Mouse (Mus musculus): ENCODE data around the gene Shkbp1. TPM values are rescaled to one million over a fixed set of nuclear protein-coding genes. Genes with fewer than 3 reads are reported as not detected.

Gene Shkbp1
- total RNA-seq, 2 experiments from 2014 or later, result 21.7 to 31.2 TPM

DNA sequence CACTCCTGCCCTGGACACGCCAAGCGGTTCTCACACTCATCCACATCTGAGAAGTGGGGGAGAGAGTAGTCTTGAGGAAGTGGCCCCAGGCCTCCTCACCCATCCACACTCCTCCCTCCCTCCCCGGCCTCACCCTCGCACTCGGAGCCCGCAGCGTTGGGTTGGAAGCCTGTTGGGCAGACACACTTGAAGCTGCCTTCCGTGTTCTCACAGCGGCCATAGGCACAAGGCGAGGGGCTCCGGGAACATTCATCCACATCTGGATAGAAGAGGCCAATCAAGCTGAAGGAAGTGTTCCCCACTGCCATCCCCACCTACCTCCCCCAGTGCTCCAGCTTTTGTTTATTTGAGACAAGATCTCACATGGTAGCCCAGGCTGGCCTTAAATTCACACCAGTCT is 31.7 kb downstream of the Shkbp1 start:
- intact Hi-C loops (cut with DNase I), result no loop called here

DNA sequence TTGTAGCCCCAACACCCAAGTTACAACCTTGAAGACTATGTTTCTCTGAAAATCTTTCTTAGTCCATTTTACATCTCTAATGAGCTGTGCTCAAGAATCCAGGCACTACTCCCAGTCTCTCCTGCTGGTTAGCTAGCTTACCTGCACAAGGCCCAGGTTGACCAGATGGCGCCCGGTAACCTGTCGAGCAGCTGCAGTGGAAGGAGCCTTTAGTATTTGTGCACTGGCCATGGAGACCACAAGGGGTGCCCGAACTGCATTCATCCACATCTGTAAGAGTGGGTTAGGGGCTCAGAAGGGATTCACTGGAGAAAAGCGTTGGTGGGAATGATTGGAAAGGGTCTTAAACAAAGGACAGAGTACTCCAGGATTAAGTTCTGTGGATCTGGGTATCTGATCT is 32.8 kb downstream of the Shkbp1 start:
- no peak for DNase-seq (ENCODE audit: low spot score in 2 of 2)
- intact Hi-C loops (cut with DNase I), result no loop called here

More for the DNA sequence above, 31.7 kb downstream of the Shkbp1 start:
- no peak for DNase-seq (ENCODE audit: low spot score in 2 of 2)

DNA sequence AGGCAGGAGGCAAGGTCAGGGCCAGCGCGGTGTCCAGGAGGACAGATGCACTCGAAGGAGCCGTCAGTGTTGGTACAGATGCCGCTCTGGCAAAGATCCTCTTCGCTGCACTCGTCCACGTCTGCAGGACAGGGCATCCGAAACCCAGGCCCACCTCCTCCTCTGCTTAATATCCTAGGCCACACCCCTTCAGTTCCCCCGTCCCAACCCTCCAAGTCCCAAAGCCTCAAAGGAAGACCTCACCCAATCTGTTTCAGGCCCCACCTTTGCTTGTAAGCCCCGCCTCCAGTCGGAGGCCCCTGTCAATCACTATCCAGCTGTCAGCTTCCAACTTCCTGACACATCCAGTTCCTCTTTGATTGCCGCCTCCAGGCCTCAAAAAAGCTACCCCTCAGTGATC is 33.5 kb downstream of the Shkbp1 start:
- intact Hi-C loops (cut with DNase I), result no loop called here
- DNase-seq (ENCODE audit: low spot score in 2 of 2), result no peak

DNA sequence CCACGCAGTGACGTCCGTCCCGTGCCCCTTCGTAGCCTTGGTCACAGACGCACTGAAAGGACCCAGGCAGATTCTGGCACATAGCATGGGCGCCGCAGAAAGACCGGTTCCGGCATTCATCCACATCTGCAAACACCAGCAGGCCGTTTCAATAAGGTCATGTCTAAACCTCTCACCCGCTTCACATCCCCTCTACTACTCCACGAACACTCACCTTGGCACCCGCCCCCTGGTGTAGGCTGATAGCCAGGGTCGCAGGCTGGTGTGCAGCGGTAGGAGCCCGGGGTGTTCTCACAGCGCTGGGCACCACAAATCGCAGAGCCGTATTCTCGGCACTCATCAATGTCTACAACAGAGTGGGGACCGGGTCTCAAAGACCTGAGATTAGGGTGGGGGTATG is 36.4 kb downstream of the Shkbp1 start:
- no peak for DNase-seq (ENCODE audit: low spot score in 2 of 2)
- intact Hi-C loops (cut with DNase I), result no loop called here

DNA sequence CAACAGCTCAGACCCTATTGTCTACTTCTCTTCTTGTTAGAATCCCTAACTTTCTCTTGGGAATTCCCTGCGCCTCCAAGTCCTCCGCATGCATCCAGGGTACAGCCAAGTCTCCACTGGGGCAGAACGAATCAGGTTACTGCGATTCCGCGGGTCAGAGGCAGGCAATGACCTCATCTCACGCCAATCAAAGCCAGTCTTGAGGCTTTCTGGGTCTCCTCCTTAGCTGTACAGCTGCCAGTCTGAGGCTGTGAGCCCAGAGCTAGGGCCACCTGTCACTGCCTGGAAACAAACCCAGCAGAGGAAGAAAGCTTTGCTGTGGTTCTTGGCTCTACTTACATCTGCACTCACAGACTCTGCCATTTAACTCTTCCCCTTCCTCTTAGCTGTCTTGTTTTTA is 39.9 kb downstream of the Shkbp1 start:
- no peak for DNase-seq (ENCODE audit: low spot score in 2 of 2)
- intact Hi-C loops (cut with DNase I), result no loop called here

DNA sequence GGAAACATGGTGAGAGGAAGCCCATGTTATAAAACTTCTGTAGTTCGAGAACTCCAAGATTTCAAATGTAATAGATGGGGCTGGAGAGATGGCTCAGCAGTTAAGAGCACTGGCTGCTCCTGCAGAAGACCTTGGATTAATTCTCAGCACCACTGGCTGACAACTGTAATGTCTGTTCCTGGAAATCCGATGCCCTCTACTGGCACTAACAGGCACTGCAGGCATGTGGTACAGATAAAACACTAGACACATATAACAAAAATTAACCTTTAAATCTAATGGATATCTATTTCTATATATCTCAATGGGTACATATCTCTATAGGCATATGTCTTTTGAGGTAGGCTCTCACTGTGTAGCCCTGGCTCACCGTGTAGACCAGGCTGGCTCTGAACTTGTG is 41.4 kb downstream of the Shkbp1 start:
- DNase-seq (ENCODE audit: low spot score in 2 of 2), result no peak

DNA sequence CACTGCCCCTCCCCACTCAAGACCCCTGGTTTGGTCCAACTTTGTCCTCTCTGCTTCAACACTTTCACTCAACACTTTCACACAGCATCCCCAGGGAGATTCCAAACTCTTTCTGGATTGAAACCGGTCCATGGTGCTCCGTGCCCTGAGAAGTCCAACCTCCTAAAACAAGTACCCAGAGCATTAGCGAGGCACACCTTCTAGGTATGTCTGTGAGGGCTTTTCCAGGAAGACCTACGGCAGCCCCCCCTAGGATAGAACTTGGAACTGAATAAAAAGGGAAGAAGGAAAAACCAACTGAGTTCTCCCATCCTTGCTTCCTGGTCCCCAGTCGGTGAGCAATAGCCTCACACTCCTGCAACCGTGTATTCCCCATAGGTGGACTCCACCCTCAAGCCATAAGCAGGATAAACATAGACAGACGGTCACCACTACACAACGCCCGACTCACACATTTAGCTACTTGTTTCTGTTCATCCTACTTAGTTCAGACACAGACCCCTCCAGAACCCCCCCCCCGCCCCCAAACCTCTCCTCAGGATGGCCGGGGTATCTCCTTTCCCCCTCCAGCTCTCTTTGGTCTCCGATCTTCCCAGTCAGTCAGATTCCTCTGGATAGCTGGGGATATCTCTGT is 44.1 kb downstream of the Shkbp1 start:
- intact Hi-C loops (cut with DNase I), result no loop called here
- no peak for DNase-seq (ENCODE audit: low spot score in 2 of 2)

More for the DNA sequence above, 41.4 kb downstream of the Shkbp1 start:
- intact Hi-C loops (cut with DNase I), result no loop called here

DNA sequence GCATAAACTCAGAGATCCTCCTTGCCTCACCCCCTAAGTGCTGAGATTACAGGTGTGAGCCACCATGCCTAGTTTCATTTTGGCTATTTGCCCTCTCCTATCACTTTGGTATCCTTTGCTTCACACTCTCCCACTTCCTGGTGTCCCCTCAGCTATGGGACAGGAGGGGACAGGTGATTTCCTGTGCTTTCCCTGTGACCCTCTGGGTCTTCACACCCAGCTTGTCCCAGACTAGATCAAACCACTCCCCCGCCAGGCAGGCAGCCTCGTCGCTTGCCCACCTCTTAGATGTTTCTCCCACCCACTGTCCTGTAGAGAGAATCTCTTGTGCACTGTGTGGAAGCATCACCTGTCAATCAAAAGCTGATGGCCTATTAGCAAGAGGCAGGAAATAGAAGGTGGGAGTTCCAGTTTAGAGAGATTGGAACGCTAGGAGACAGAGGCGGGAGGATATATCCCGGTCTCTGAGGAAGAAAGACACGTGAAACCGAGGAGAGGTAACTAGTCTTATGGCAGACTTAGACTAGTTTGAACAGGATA is 44.8 kb downstream of the Shkbp1 start:
- intact Hi-C loops (cut with DNase I), result no loop called here
- DNase-seq (ENCODE audit: low spot score in 2 of 2), result no peak

DNA sequence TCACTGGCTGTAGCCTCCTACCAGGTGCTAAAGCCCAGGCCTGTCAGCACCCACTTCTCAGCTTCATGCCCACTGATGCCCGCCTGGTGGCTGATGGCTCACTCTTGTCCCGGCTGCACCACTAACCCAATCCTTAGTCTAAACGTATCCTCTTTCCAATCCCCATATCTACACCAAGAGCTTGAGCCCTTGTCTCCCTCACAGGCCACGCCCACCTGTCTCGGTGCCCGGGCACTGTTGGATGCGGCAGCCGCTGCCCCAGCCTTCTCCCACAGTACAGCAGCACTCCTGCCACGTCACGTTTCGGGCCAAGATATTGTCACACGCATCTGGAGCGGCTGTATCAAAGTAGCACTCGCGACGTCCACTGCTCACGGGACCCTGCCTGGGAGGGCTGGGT is 45.5 kb downstream of the Shkbp1 start:
- no peak for DNase-seq (ENCODE audit: low spot score in 2 of 2)
- intact Hi-C loops (cut with DNase I), result no loop called here

DNA sequence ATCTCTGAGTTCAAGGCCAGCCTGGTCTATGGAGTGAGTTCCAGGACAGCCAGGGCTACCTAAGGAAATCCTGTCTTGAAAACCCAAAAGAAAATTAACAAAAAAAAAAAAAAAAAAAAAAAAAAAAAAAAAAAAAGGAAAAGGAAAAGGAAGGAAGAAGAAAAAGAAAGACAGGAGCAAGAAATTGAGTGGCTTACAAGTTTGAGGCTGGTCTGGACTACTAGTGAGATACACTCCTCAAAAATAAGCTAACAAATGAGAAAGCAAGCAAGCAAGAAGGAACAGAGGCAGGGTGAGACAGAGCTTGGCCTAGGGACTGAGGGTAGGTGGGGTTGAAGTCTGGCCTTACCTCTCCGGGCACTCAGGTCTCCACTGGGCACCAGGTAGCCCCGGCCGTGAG is 46.0 kb downstream of the Shkbp1 start:
- intact Hi-C loops (cut with DNase I), result no loop called here
- DNase-seq (ENCODE audit: low spot score in 2 of 2), result no peak

DNA sequence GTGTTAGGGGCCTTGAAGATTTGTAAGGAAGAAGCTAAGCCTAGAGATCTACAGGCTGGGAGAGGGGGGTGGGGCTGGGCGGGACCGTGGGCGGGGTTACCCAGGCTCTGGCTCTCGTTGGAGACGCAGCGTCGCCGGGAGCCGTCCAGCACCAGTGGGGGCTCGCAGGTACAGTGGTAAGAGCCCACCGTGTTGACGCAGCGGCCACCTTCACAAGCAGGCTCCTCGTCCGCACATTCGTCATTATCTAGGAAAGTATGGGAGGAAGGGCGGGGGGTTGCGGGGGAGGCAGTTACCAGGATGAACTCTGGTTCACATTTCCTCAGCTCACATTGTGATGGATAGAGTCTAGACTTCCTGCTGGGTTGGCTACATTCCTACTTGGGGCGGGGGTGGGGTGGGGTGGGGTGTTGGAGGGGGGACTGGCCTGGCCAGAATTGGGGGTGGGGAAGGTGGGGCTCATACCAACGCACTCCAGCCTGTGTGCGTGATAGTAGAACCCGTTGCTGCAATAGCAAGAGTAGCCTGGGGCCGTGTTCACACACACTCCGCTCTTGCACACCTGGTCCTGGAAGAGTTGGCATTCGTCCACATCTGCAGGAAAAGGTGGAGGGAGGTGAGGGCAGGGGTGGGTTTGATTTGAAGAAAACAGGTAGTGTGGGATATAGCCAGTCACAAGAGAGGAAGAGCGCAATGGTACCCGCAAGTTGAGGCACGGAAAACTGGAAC is 46.8 kb downstream of the Shkbp1 start:
- intact Hi-C loops (cut with DNase I), result no loop called here
- DNase-seq (ENCODE audit: low spot score in 2 of 2), result no peak

DNA sequence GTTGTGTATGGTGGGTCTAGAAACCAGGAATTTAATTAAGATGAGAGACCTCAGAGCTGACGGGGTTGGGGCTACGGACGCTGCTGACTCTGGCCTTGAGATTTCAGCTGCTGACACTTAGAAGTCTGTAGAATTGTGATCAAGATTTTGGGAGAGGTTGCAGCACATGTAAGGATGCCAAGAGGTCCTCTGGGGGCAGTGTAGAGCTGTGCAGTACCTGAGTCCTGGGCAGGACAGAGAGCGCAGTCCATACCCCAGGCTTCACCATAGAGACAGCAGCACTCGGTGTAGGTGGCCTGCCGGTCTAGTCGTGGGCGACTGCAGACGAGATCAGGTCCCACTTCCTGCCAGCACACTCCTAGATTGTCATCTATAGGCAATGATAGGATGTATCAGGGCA is 48.3 kb downstream of the Shkbp1 start:
- intact Hi-C loops (cut with DNase I), result no loop called here
- DNase-seq (ENCODE audit: low spot score in 2 of 2), result no peak

DNA sequence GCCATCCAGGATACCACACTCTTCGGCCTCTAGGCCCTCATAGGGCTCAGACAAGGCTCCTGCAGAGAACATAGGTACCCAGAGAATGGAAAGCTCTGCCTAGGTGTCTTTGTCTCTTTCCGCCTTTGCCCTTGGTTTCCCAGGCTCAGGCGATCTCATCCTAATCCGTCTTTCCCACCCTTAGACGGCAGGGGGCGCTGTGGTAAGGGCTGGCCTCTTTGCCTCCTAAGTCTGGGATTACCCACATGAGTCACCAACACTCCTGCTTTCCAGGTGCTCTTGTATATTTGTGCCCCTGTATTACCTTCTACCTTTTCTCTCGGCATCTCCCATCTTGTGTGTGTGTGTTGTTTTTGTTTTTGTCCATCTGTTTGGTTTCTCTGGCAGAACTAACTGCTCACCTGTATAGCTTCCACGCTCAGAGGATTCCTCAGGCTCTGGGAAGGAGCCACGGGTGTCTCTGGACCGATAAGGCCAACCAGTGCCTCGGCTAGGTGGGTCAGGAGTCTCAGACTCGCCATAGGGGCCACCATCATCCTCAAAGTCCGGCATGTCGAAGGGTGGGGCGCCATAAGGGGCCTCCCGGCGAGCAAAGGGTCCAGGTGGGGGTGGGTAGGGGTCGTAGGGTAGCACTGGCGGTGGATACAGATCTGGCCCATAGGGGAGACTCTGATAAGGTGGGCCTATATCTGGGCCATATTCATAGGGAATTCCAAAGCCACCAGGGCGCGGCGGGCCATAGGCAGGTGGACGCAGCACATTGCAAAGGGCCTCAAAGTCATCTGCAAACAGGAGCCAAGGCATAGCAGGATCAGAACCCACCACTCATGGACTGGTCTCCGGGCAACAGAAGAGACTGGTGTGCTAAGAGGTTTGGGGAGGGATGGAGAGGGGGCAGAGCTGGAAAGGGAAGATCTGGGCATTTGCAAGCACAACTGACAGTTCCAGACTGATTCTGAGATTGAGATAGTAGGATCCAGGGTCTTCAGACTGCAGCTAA is 49.4 kb downstream of the Shkbp1 start:
- intact Hi-C loops (cut with DNase I), result no loop called here

DNA sequence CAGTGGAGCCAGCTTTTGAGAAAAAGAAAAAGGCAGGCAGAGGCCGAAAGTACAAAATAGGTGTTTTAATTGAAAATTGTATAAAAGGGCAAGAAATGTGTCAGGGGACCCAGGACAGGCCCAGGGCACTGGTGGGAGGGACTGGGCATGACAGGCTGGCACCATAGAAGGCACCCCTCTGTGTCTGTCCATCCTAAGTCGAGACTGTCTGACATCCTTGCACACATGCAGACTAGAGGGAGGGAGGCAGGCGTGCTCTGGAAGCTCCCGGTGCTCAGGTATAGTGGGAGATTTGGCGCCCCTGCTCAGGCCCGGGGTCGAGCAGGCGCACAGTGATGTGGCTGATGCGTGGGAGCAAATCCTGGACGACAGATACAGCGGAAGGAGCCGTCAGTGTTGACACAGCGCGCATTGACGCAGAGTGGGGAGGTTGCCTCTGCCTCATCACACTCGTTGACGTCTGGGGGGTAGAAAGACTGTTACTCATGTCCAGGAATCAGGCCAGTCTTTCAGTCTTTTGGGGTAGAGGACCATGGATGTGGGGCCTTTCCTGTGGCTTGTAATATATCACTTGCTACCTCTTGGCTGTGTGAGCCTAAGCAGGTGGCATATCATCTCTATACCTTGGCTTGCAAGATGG is 50.6 kb downstream of the Shkbp1 start:
- intact Hi-C loops (cut with DNase I), result no loop called here
- DNase-seq (ENCODE audit: low spot score in 2 of 2), result no peak

More for the DNA sequence above, 49.4 kb downstream of the Shkbp1 start:
- no peak for DNase-seq (ENCODE audit: low spot score in 2 of 2)

DNA sequence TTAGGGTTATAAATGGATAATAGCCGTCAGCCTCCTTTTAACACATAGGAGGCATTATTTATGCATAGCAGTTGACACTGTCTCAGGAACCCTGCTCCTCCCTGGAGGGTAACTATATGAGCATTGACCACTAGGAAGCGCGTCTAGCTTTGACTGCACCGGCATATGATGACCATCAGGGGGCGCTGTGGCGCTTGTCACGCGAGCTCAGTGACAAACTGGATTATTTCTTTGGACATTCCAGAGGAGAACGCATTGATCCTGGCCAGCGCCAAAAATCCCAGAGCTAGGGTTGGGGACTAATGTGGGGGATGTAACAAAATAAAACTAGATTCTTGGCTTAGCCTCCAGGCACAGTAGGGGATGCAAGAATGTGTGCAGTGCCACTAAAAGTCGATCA is 53.6 kb downstream of the Shkbp1 start:
- intact Hi-C loops (cut with DNase I), result loop anchor here (1.0 kb wide), 1 partner anchor 27 kb away; no protein-coding TSS in a partner anchor
- peak; percentile 75 to 76 for DNase-seq (ENCODE audit: low spot score in 2 of 2)

DNA sequence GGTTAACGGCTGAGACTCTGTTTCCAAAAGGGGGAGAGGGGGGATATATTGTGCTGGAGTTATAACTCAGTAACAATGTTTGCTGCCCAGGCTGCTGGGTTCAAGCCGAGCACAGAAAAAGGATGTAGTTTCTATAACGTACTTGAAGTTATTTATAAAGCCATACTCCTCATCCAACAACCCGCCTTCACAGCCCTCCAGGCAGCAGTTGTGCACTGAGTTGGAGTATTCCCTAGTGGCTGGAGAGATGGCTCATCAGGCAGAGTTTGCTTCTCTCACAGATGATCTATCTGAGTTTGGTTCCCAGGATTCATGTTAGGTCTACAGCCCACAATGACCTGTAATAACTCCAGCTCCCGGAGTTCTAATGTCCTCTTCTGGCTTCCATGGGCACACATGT is 55.0 kb downstream of the Shkbp1 start:
- peak in 1 of 2 experiments; percentile 71 for DNase-seq (ENCODE audit: low spot score in 2 of 2)
- intact Hi-C loops (cut with DNase I), result no loop called here

DNA sequence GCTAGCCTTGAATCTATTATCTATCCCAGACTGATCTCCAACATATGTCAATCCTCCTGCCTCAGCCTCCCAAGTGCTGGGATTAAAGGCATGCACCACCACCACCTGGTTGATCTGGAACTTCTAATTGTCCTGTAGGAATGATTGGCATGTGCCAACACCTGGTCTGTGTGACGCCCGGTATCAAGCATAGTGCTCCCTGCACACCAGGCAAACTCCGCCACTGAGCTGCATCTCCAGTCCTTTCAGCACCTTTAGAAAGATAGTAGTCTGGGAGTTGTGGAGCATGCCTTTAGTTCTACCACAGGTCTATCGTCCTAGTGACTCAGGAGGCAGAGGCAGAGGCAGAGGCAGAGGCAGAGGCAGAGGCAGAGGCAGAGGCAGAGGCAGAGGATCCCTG is 55.5 kb downstream of the Shkbp1 start:
- no peak for DNase-seq (ENCODE audit: low spot score in 2 of 2)
- intact Hi-C loops (cut with DNase I), result no loop called here

DNA sequence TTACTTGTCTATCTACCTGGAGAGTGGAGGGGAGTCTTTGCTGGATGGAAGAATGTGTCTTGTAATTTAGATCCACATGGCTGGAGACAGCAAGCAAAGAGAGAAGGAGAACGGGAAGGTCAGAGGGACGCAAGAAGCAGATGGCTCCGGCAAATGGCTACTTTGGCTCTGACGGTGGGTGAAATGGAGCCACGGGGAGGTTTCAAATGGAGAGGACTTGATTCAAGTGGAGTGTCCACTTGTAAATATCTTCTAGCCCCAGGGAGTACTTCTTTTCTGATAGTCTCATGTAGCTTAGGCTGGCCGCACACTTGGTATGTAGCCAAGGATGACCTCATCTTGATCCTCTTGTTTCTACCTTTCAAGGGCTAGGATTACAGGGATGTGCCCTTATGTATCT is 57.0 kb downstream of the Shkbp1 start:
- DNase-seq (ENCODE audit: low spot score in 2 of 2), result no peak
- intact Hi-C loops (cut with DNase I), result no loop called here

DNA sequence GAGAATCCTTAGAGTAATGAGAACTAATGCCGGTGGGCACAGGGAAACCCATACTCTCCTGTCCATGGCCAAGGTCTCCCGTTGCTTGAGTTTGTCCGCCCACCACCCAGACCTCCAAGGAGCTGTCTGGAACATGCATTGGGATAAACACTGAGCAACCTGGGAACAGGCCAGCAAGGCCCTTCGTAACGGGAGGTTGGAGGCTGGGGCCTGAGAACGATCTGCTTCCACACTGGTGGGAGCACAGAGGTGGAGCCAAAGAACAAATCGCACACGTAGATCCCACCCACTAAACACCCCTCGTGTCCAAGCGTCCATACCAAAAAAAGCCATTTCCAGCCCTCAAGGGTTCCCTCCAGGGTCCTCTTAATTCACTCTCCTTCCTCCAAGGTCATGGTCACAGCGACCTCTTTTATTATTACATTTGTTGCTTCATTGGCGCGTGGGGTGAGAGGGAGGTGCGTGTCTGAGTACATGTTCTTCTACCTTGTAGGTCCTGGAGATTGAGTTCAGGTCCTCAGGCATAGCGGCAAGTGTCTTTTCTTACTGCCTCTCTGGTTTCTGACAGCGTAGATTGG is 57.7 kb downstream of the Shkbp1 start:
- intact Hi-C loops (cut with DNase I), result no loop called here
- DNase-seq (ENCODE audit: low spot score in 2 of 2), result no peak

All from left cerebral cortex, postnatal 25 days (tissue).